Mouse (Mus musculus): Measurements from ENCODE around the gene Pramel1. TPM values are rescaled to one million over a fixed set of nuclear protein-coding genes. Genes with fewer than 3 reads are reported as not detected.
"Not testable (repeated sequence)": the region's sequence is repeated elsewhere in the genome, so short reads cannot be mapped to it uniquely, and the experiment has no call there.

The Pramel1 gene
- polyA plus RNA-seq, 1 experiment from 2014 or later = not detected

DNA sequence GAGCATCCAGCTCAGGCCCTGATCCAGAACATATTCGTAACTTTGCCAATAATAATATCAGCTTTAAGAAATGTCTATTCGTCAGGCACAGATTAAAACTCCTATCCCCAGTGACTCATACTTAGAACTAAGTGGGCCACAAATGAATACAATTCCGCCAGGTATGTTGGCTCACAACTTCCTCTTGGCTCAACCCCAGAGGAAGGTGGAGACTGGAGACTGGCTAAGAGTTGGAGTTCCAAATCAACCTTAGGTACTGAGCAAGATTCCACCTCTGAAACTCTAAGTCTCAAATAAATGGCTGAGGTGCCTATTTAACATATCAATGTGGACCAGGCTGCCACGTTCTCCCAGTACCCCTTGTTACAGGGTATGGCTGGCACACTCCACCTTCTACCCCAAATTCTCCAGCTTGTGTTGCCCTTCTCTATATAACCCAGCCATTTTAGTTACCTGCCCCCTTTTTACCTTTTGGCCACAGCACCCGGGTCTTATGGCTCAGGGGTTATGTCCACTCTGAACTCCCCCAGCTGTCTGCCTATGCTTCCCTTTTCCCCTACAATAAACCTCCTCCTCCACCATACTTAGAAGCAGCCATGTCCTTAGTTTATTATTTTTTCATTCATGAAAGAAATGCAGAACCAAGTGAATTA, 17.5 kb downstream of the Pramel1 start:
- Histone ChIP-seq H3K9ac (ENCODE audit: low read length) (peak overlapping the region; percentile 78), H3K4me1 (ENCODE audit: control insufficient read depth in 2 of 2, insufficient read depth in 2 of 2, low read length in 2 of 2) (peaks cover 2 to 4% of the 10 kb centered on the region in 2 experiments; a peak in 2 of 4 replicates), H3K27me3 (ENCODE audit: control insufficient read depth, insufficient read depth, low read length) (no peaks in the 10 kb centered on the region), H3K9me3 (ENCODE audit: control insufficient read depth, low read length) (no peaks in the 10 kb centered on the region), H3K36me3 (ENCODE audit: control insufficient read depth, insufficient read depth, low read length) (peaks cover 21% of the 10 kb centered on the region), H3K27ac (replicated peaks in 1 of 2; ENCODE audit: control insufficient read depth in 1 of 2, insufficient read depth in 1 of 2, low read depth in 2 of 2, low read length in 2 of 2) (no peak overlapping the region), H3K4me2 (ENCODE audit: low read length) (peak overlapping the region; percentile 60), H3K4me3 (ENCODE audit: control insufficient read depth in 1 of 2, insufficient read depth in 1 of 2, low read depth in 1 of 2, low read length in 2 of 2) (peak overlapping the region; percentile 4 to 71; a peak in 2 of 4 replicates)
- 69% methylated on average over 5 of the region's 5 CpGs for WGBS
- no peak for ATAC-seq (ENCODE audit: insufficient number of reproducible peaks, insufficient read depth, low FRiP score, low read depth)

DNA sequence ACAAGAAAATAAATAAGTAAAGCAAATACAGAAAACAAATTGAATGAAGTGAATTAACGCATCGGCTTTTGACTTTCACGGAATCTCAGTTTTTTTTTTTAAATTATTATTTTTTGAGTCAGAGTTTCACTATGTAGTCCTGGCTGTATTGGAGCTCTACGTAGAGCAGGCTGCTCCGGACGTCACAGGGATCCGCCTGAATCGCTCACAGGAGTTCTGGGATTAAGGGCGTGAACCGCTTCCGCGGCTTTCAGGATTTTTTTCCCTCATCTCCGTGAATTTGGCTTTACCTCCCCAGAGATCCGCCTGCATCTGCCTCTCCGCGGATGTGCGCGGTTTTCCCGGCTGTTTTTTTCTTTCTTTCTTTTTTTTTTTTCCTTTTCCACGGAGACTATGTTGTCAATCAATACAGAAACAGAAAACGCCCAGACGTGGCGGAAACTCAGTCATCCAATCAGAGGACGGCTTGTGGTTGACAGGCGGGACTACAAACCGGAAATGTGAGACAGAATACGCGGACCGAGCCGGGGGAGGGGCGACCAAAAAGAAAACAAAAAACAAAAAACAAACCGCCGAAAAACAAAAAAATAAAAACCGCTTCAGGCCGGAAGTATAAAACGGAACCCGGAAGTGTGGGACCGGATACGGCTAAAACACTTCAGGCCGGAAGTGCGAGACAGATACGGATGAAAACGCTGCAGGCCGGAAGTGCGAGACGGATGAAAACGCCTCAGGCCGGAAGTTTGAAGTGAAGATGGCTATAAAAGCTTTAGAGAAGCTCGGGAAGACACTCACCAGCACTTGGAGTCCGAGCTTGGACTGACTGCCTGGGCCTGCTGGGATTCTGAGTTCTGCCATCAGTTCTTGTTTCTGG, 18.2 kb downstream of the Pramel1 start, which contains the start of gene Pramef8:
TSS of gene Pramef8 (plus strand) at position 208 of the 874 bp plus-strand sequence.
- peak within 1 kb of the TSS; percentile 71 for H3K4me2 ChIP-seq (ENCODE audit: low read length)
- ATAC-seq (ENCODE audit: insufficient number of reproducible peaks, insufficient read depth, low FRiP score, low read depth) = peak; percentile 88

DNA sequence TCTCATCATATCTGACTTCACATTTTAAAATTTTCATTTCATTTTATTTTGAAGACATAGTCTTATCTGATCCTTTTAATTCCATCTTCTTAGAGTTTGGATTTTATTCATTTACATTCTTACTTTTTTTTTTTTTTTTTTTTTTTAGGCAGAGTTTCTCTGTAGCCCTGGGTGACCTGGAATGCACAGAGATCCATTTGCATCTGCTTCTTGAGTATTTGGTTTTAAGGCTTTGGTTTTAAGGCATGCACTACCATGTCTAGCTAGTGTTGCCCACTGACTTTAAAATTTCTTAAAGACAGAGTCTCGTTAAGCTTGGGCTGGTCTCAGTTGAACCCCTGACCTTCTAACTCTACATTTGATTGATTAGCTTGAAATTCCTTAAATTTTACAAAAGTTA, 19.4 kb downstream of the Pramel1 start:
- peaks cover 40% of the 10 kb centered on the region for H3K36me3 ChIP-seq (ENCODE audit: control insufficient read depth, insufficient read depth, low read length)
- no peak for ATAC-seq (ENCODE audit: insufficient number of reproducible peaks, insufficient read depth, low FRiP score, low read depth)
- no peak overlapping the region for H3K4me2 ChIP-seq (ENCODE audit: low read length)
- 100% methylated on average over 1 of the region's 1 CpGs for WGBS
- H3K27ac ChIP-seq (replicated peaks in 1 of 2; ENCODE audit: control insufficient read depth in 1 of 2, insufficient read depth in 1 of 2, low read depth in 2 of 2, low read length in 2 of 2) = no peak overlapping the region
- H3K9me3 ChIP-seq (ENCODE audit: control insufficient read depth, low read length) = no peaks in the 10 kb centered on the region
- H3K4me1 ChIP-seq (ENCODE audit: control insufficient read depth in 2 of 2, insufficient read depth in 2 of 2, low read length in 2 of 2) = peaks cover 2 to 4% of the 10 kb centered on the region in 2 experiments; a peak in 2 of 4 replicates
- no peak overlapping the region for H3K9ac ChIP-seq (ENCODE audit: low read length)
- no peaks in the 10 kb centered on the region for H3K27me3 ChIP-seq (ENCODE audit: control insufficient read depth, insufficient read depth, low read length)
- H3K4me3 ChIP-seq (ENCODE audit: control insufficient read depth in 1 of 2, insufficient read depth in 1 of 2, low read depth in 1 of 2, low read length in 2 of 2) = no peak overlapping the region

More for the DNA sequence above, 18.2 kb downstream of the Pramel1 start, which contains the start of gene Pramef8:
- no peaks in the 10 kb centered on the region for H3K9me3 ChIP-seq (ENCODE audit: control insufficient read depth, low read length)
- peaks cover 28% of the 10 kb centered on the region for H3K36me3 ChIP-seq (ENCODE audit: control insufficient read depth, insufficient read depth, low read length)
- H3K9ac ChIP-seq (ENCODE audit: low read length) = peak within 1 kb of the TSS; percentile 78
- H3K27ac ChIP-seq (replicated peaks in 1 of 2; ENCODE audit: control insufficient read depth in 1 of 2, insufficient read depth in 1 of 2, low read depth in 2 of 2, low read length in 2 of 2) = peak within 1 kb of the TSS; percentile 77 to 88
- H3K27me3 ChIP-seq (ENCODE audit: control insufficient read depth, insufficient read depth, low read length) = no peaks in the 10 kb centered on the region
- H3K4me3 ChIP-seq (ENCODE audit: control insufficient read depth in 1 of 2, insufficient read depth in 1 of 2, low read depth in 1 of 2, low read length in 2 of 2) = peak within 1 kb of the TSS; percentile 71 to 80
- peaks cover 2 to 4% of the 10 kb centered on the region in 2 experiments; a peak in 2 of 4 replicates for H3K4me1 ChIP-seq (ENCODE audit: control insufficient read depth in 2 of 2, insufficient read depth in 2 of 2, low read length in 2 of 2)
- WGBS = under 1% methylated on average over 50 of the region's 50 CpGs

DNA sequence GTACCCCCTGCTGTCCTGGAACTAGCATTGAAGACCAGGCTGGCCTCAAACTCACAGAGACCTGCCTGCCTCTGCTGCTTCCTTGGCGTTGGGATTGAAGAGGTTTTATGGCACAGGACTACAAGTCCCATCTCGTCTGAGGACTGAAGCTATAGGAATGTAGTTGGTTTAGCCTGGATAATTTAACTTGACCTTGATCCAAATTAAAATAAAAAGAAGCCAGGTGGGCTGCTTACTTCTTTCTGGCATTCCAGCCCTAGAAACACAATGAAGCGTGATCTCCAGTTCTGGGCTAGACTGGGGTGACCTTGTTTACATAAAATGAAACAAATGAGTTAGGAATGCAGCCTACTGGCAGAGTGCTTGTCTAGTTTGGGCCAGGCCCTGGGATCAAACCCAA, 19.9 kb downstream of the Pramel1 start:
- no peak overlapping the region for H3K27ac ChIP-seq (replicated peaks in 1 of 2; ENCODE audit: control insufficient read depth in 1 of 2, insufficient read depth in 1 of 2, low read depth in 2 of 2, low read length in 2 of 2)
- no peaks in the 10 kb centered on the region for H3K9me3 ChIP-seq (ENCODE audit: control insufficient read depth, low read length)
- WGBS = 91% methylated on average over 3 of the region's 3 CpGs
- H3K27me3 ChIP-seq (ENCODE audit: control insufficient read depth, insufficient read depth, low read length) = no peaks in the 10 kb centered on the region
- no peak overlapping the region for H3K4me3 ChIP-seq (ENCODE audit: control insufficient read depth in 1 of 2, insufficient read depth in 1 of 2, low read depth in 1 of 2, low read length in 2 of 2)
- peaks cover 2 to 4% of the 10 kb centered on the region in 2 experiments; a peak in 2 of 4 replicates for H3K4me1 ChIP-seq (ENCODE audit: control insufficient read depth in 2 of 2, insufficient read depth in 2 of 2, low read length in 2 of 2)
- H3K4me2 ChIP-seq (ENCODE audit: low read length) = no peak overlapping the region
- H3K9ac ChIP-seq (ENCODE audit: low read length) = no peak overlapping the region
- peaks cover 45% of the 10 kb centered on the region for H3K36me3 ChIP-seq (ENCODE audit: control insufficient read depth, insufficient read depth, low read length)
- no peak for ATAC-seq (ENCODE audit: insufficient number of reproducible peaks, insufficient read depth, low FRiP score, low read depth)

DNA sequence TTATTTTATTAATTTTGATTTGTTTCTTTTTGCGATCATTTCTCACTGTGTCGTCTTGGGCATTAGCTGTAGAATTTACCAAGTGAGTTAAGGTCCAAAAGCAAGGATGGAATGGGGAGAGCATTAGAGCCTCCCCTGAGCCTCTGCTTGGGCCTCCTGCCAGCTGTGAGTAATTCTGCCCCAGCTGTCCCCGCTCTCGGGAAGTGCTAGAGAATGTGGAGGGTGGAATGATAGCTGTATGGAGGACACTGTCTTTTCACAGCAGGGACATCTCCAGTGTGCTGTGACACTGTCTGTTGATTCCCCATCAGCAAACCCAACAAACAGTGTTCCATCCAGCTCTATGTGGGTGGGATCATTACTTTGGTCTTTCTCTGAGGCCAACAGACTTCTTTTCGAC, 32.5 kb downstream of the Pramel1 start:
- 55% methylated on average over 5 of the region's 5 CpGs for WGBS
- not testable (repeated sequence) for H3K27ac ChIP-seq (replicated peaks in 1 of 2; ENCODE audit: control insufficient read depth in 1 of 2, insufficient read depth in 1 of 2, low read depth in 2 of 2, low read length in 2 of 2); H3K4me1 ChIP-seq (ENCODE audit: control insufficient read depth in 2 of 2, insufficient read depth in 2 of 2, low read length in 2 of 2); H3K4me3 ChIP-seq (ENCODE audit: control insufficient read depth in 1 of 2, insufficient read depth in 1 of 2, low read depth in 1 of 2, low read length in 2 of 2); H3K36me3 ChIP-seq (ENCODE audit: control insufficient read depth, insufficient read depth, low read length); H3K27me3 ChIP-seq (ENCODE audit: control insufficient read depth, insufficient read depth, low read length); H3K4me2 ChIP-seq (ENCODE audit: low read length); ATAC-seq (ENCODE audit: insufficient number of reproducible peaks, insufficient read depth, low FRiP score, low read depth); H3K9me3 ChIP-seq (ENCODE audit: control insufficient read depth, low read length); H3K9ac ChIP-seq (ENCODE audit: low read length)

Other genes starting within 250 kb of the Pramel1 start
- 8.7 and 9.4 TPM in 2 replicates for gene Prdm2, start 181.4 kb upstream of the Pramel1 start, polyA plus RNA-seq (2014; fragmentation: Nextera tagmentation; extraction: Ambion mirVana)
- gene Pdpn, start 94.9 kb upstream of the Pramel1 start, polyA plus RNA-seq (2014; fragmentation: Nextera tagmentation; extraction: Ambion mirVana) = 24.5 and 26.9 TPM in 2 replicates
- gene Lrrc38, start 44.7 kb upstream of the Pramel1 start, polyA plus RNA-seq (2014; fragmentation: Nextera tagmentation; extraction: Ambion mirVana) = 0.24 and 0.47 TPM in 2 replicates
- 12.7 and 13.4 TPM in 2 replicates for gene Pramef8, start 18.0 kb downstream of the Pramel1 start, polyA plus RNA-seq (2014; fragmentation: Nextera tagmentation; extraction: Ambion mirVana)
- not detected in 2 replicates for gene Oog4, start 55.9 kb downstream of the Pramel1 start, polyA plus RNA-seq (2014; fragmentation: Nextera tagmentation; extraction: Ambion mirVana)
- not detected in 2 replicates for gene Gm13043, start 116.9 kb downstream of the Pramel1 start, polyA plus RNA-seq (2014; fragmentation: Nextera tagmentation; extraction: Ambion mirVana)
- gene Gm13040, start 141.5 kb downstream of the Pramel1 start, polyA plus RNA-seq (2014; fragmentation: Nextera tagmentation; extraction: Ambion mirVana) = not detected in 2 replicates
- gene BC080695, start 157.3 kb downstream of the Pramel1 start, polyA plus RNA-seq (2014; fragmentation: Nextera tagmentation; extraction: Ambion mirVana) = not detected in 2 replicates
- not detected in 2 replicates for gene Gm13057, start 157.3 kb downstream of the Pramel1 start, polyA plus RNA-seq (2014; fragmentation: Nextera tagmentation; extraction: Ambion mirVana)
- not detected in 2 replicates for gene Gm13083, start 220.6 kb downstream of the Pramel1 start, polyA plus RNA-seq (2014; fragmentation: Nextera tagmentation; extraction: Ambion mirVana)

Measured in heart, embryonic 14.5 days (tissue).